Mouse (Mus musculus): ENCODE results near the gene Orai2.
"Not testable (repeated sequence)": the region's sequence is repeated elsewhere in the genome, so short reads cannot be mapped to it uniquely, and the experiment has no call there.

The Orai2 gene

DNA sequence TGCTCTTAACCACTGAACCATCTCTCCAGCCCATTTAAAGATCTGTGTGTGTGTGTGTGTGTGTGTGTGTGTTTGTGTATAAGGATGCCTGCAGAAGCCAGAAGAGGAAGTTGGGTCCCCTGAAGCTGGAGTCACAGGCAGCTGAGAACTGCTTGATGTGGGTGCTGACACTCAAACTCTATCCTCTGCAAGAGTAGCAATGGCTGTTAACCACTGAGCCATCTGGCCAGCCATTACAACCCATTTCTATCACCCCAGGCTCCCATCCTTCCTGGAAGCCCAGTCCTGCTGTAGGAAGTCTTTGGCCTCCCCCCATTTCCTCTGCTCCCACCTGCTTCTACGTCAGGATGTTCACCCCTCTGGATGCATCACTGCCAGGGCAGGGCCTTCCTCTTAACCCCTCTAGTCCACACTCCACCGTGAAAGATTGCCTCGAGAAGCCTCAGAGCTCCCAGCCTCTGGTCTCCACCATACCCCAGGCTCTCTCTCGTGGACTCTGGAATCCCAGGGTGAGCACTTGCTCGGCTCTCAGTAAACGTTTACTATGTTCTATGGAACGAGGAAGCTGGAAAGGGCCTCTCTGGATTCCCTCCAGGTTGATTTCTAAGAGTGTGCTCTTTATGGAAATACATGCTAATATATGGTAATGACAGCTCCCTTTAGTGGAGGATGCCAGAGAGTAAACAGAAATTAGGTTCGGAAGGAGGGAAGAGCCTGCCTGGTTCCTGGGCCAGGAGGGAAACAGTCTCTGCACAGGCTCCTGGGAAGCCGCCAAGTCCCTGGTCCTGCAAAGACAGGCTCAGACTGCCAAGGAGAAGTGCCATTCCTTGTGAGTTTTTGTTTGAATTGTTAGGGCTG is 3.3 kb upstream of the Orai2 start:
- in situ Hi-C loops (cut with MboI, MseI) = no loop called here

- in situ Hi-C loops (cut with MboI, MseI) = no loop called here
Observed at GRCm38 (mm10) chr5:136172939-136173338, 2.4 kb upstream of the Orai2 start.

GRCm38 (mm10) chr5:136171363-136172341 is 1.1 kb upstream of the Orai2 start:
- in situ Hi-C loops (cut with MboI, MseI) = no loop called here

- in situ Hi-C loops (cut with MboI, MseI) = no loop called here
Observed at GRCm38 (mm10) chr5:136169626-136170511, 644 bp downstream of the Orai2 start.

- in situ Hi-C loops (cut with MboI, MseI) = no loop called here
Observed at GRCm38 (mm10) chr5:136168071-136168470, 2.4 kb downstream of the Orai2 start.

DNA sequence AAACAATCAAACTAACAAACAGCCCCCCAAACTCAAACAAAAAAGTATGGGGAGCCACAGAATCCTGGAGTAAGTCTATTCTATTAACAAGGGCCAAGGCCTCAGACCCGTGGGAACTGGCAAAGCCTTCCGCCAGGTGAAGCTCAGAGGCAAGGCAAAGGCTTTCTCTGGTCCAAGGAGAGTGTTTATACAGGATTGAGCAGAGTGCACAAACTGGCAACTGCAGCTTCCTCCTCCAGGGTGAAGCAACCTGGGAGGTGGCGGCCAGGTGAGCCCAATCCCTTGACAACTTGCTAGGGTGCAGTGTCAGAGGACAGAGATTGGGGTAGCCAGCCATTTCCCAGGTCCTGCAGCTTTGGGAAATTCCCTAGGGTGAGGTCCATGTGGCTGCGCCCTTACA is 3.2 kb downstream of the Orai2 start:
- in situ Hi-C loops (cut with MboI, MseI) = no loop called here

- in situ Hi-C loops (cut with MboI, MseI) = no loop called here
Observed at GRCm38 (mm10) chr5:136165246-136165645, 5.3 kb downstream of the Orai2 start.

DNA sequence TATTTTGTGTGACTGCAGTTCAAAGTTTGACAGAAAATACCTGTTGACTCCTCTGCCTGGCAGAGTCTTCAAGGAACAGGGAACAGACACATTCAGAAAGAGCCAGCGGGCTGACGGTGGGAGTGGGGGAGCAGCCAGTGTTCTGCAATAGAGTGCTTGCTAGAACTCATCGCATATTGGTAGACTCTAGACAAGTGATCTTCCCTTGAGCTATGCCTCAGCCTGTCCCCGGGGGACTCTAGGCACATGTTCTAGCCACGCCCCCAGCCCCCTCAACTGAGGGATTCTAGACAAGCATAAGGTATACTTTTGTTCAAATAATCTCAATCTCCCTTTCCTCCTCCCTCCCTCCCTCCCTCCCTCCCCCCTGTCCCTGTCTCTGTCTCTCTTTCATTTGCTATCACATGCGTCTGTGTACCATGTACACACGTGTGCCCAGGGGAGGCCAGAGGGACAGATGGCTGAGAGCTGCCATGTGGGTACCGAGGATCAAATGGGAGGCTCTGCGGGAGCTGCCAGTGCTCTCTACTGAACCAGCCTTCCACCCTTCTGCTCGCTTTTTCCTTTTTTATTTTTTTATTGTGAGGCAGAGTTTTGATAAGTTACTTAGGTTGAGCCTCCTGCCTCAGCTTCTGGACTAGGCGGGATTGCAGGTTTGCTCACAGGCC is 6.6 kb downstream of the Orai2 start:
- in situ Hi-C loops (cut with MboI, MseI) = no loop called here

DNA sequence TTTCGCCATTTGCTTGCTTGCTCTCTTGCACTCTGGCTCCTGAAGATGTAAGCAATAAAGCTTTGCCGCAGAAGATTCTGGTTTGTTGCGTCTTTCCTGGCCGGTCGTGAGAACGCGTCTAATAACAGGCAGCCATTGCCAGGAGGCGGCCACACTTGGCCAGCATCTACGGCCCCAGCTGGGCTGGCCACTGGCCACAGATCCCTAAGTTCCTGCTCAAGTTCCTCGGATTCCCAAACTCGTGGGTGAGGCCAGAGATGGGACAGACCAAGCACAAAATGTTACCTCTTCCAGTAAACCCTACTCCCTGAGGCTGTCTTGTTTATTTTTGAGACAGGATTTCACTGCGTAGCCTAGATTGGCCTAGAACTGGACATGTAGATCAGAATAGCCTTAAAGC is 10.4 kb downstream of the Orai2 start:
- in situ Hi-C loops (cut with MboI, MseI) = not testable (repeated sequence)

GRCm38 (mm10) chr5:136155399-136155798 is 15.1 kb downstream of the Orai2 start:
- in situ Hi-C loops (cut with MboI, MseI) = no loop called here

DNA sequence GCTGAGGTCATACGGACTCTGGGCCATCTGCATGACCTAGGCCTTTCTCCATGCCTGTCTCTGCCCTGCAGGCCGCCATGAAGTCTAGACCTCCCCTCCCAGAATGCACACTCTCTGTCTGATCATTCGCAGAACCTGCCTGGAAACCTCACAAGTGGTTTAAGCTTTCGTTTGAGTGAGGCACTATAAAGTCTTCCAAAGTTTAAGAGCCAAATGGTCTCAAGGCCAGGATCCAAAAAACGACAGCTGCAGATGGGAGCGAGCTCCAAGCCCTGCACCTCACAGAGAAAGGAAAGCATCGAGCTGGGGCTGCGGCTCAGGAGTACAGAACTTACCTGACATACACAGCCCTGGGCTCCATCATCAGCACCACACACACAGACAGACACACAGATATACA is 18.1 kb downstream of the Orai2 start:
- in situ Hi-C loops (cut with MboI, MseI) = no loop called here

GRCm38 (mm10) chr5:136149134-136149576 is 21.4 kb downstream of the Orai2 start:
- in situ Hi-C loops (cut with MboI, MseI) = loop anchor here (5.0 kb wide), 1 partner anchor 38 kb away; no protein-coding TSS in a partner anchor

- in situ Hi-C loops (cut with MboI, MseI) = loop anchor here (5.0 kb wide), 1 partner anchor 40 kb away; no protein-coding TSS in a partner anchor
Observed at GRCm38 (mm10) chr5:136147704-136148103, 22.8 kb downstream of the Orai2 start.

DNA sequence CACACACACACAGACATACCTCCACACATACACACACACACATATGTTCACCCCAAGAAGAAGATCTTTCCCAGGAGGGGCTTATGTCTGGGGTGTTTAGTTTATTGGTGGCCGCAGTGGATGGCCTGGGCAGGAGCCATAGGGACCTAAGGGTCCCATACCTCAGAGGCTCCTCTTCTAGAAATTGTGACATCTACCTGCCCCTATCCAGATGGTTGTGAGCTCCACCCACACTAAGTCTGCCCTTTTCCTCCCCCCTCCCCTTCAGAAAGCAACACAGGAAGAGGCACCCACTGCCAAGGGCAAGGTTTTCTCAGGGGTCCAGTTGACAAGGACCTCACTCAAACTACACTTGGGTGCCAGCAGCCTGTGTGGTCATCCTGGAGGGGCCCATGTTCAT is 23.6 kb downstream of the Orai2 start:
- in situ Hi-C loops (cut with MboI, MseI) = loop anchor here (5.0 kb wide), 1 partner anchor 40 kb away; no protein-coding TSS in a partner anchor

GRCm38 (mm10) chr5:136144606-136145430 is 25.7 kb downstream of the Orai2 start:
- in situ Hi-C loops (cut with MboI, MseI) = loop anchor here (5.0 kb wide), 1 partner anchor 42 kb away; no protein-coding TSS in a partner anchor

DNA sequence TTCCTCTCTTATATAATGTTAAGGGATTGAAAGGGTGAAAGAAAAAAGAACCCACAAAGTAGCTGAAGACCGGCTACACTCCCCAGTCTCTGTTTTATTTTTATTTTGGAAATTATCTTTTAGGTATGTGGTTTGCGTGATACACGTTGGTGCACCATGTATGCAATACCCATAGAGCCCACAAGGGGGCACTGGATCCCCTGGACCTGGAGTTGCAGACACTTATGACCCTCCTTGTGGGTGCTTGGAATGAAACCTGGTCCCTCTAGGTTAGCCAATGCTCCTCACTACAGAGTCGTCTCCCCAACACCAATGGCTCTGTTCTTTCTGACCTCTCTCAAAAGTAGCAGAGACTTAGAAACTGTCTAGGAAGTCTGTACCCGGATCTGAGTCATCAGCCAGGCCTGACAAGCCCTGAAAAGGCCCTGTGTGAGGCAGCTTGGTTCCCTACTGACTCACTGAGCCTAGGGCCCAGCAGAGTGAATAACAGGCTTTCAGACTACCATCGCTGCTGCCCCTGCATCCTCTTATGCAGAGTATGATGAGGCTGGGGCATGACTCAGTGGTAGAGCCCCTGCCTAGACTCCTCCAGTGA is 27.3 kb downstream of the Orai2 start:
- in situ Hi-C loops (cut with MboI, MseI) = no loop called here

GRCm38 (mm10) chr5:136142746-136143145 is 27.8 kb downstream of the Orai2 start:
- in situ Hi-C loops (cut with MboI, MseI) = no loop called here

GRCm38 (mm10) chr5:136140057-136140482 is 30.4 kb downstream of the Orai2 start:
- in situ Hi-C loops (cut with MboI, MseI) = no loop called here

DNA sequence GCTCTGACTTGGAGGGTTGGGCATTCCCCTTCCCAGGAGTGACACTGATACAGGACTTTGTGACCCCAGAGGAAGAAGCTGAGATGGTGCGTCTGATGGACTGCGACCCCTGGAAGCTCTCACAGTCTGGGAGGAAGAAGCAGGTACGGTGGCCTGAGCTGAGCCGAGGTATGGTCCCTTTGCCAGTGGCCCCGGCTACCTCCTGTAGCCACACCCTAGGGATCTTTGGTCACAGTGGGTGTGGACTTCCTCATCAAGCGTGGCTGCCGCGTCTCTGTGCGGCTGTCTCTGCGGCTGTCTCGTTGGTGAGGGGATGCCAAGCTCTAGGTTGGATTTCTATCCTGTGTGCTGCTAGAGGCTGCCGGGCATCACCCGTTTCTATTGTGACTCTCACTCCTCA is 31.1 kb downstream of the Orai2 start:
- in situ Hi-C loops (cut with MboI, MseI) = no loop called here

Measured in T-helper 1 cell (primary cell).